Mouse (Mus musculus): ENCODE results near the gene Knl1.

GRCm38 (mm10) chr2:119034656-119035396, 12.1 kb upstream of the Knl1 start, which contains the start of gene Rpusd2:
- no peak for TF ChIP-seq CTCF (conservative IDR thresholded peaks at IDR 0.05; ENCODE audit: low read length)
- TF ChIP-seq POU5F1 (IDR thresholded peaks at IDR 0.05; ENCODE audit: borderline replicate concordance, low read length) = no peak

Data from E14TG2a.4 (cell line).